Mouse (Mus musculus) CH12.LX (cell line): ENCODE results near the gene Mad1l1. TPM values are rescaled to one million over a fixed set of nuclear protein-coding genes. Genes with fewer than 3 reads are reported as not detected.

ENCODE experiments used
- DNase-seq: peaks from one replicate; pipeline ENCODE4 v3.0.0-alpha.2; 2013; ENCODE audit errors: extremely low read depth
- H3K27ac ChIP-seq: 2 replicates; pipeline ENCODE4 v1.5.1; 2012; ENCODE audit warnings: low read depth, mild to moderate bottlenecking, control low read depth, moderate library complexity; ENCODE audit not compliant: insufficient read depth
- H3K27me3 ChIP-seq: replicated peaks from 2 replicates; pipeline ENCODE3; 2012; ENCODE audit warnings: inconsistent platforms
- H3K36me3 ChIP-seq, 2 experiments: replicated peaks in 1 of 2; 2 replicates each; pipeline versions ENCODE3 to v1.6.1; 2012; ENCODE audit warnings: inconsistent platforms in 1 of 2, low read length in 1 of 2, mild to moderate bottlenecking in 1 of 2, mixed read lengths in 1 of 2, moderate library complexity in 1 of 2; ENCODE audit not compliant: control insufficient read depth in 1 of 2, insufficient read depth in 1 of 2
- H3K4me1 ChIP-seq, 2 experiments: 2 replicates each; pipeline ENCODE4 v1.6.1; 2012; ENCODE audit warnings: inconsistent platforms in 1 of 2, moderate library complexity in 1 of 2; ENCODE audit not compliant: insufficient read depth in 2 of 2, control insufficient read depth in 1 of 2
- H3K4me2 ChIP-seq: 2 replicates; pipeline ENCODE4 v1.6.1; 2012; ENCODE audit warnings: low read depth, mild to moderate bottlenecking, control low read depth; ENCODE audit not compliant: poor library complexity, insufficient read depth, severe bottlenecking
- H3K4me3 ChIP-seq, 3 experiments: fragments of 150-350 bp in 1 of 3; sonication (generic) in 1 of 3; replicated peaks in 1 of 3; 2 replicates each; pipeline versions ENCODE3 to v1.5.1; 2011 to 2012; ENCODE audit warnings: low read depth in 2 of 3, low read length in 2 of 3, mild to moderate bottlenecking in 2 of 3, moderate library complexity in 2 of 3, control low read depth in 1 of 3, improper control_type of control experiment in 1 of 3, inconsistent platforms in 1 of 3, mixed read lengths in 1 of 3; ENCODE audit not compliant: poor library complexity in 1 of 3
- H3K79me2 ChIP-seq: replicated peaks from 2 replicates; pipeline ENCODE4 v1.6.1; 2012; ENCODE audit warnings: mild to moderate bottlenecking, moderate library complexity; ENCODE audit not compliant: control insufficient read depth, poor library complexity, insufficient read depth, severe bottlenecking; ENCODE audit errors: extremely low read depth
- H3K9ac ChIP-seq: 2 replicates; pipeline ENCODE4 v1.6.1; 2012; ENCODE audit warnings: low read depth, mild to moderate bottlenecking, control low read depth, moderate library complexity; ENCODE audit not compliant: insufficient read depth
- H3K9me3 ChIP-seq: replicated peaks from 2 replicates; pipeline ENCODE3; 2012; ENCODE audit warnings: low read length, inconsistent platforms, mixed read lengths
- CTCF ChIP-seq, 2 experiments: IDR thresholded peaks in 1 of 2; conservative IDR thresholded peaks in 1 of 2; 2 replicates each; pipeline ENCODE4 v1.5.1; 2011 to 2012; ENCODE audit warnings: low read depth in 2 of 2, low read length in 2 of 2, improper control_type of control experiment in 1 of 2, inconsistent platforms in 1 of 2, mild to moderate bottlenecking in 1 of 2, moderate library complexity in 1 of 2
- HCFC1 ChIP-seq: IDR thresholded peaks from 2 replicates; pipeline ENCODE4 v1.6.1; 2012; ENCODE audit warnings: low read depth, mild to moderate bottlenecking, inconsistent platforms, low read length, improper control_type of control experiment
- JUN ChIP-seq: IDR thresholded peaks from 2 replicates; pipeline ENCODE4 v1.6.1; 2011; ENCODE audit warnings: low read depth, mild to moderate bottlenecking, low read length, improper control_type of control experiment, moderate library complexity; ENCODE audit not compliant: insufficient read depth
- MEF2A ChIP-seq: IDR thresholded peaks from 2 replicates; pipeline ENCODE4 v1.6.1; 2014; ENCODE audit warnings: low read depth, mild to moderate bottlenecking, inconsistent platforms, low read length, improper control_type of control experiment, borderline replicate concordance
- NRF1 ChIP-seq: IDR thresholded peaks from 2 replicates; pipeline ENCODE4 v1.6.1; 2014; ENCODE audit warnings: low read depth, mild to moderate bottlenecking, inconsistent platforms, low read length, improper control_type of control experiment, moderate library complexity
- POLR2A ChIP-seq: IDR thresholded peaks from 2 replicates; pipeline ENCODE4 v1.6.1; 2011; ENCODE audit warnings: low read depth, mild to moderate bottlenecking, improper control_type of control experiment, low read length
- RCOR1 ChIP-seq: conservative IDR thresholded peaks from 2 replicates; pipeline ENCODE4 v1.6.1; 2012; ENCODE audit warnings: low read depth, mild to moderate bottlenecking, inconsistent platforms, low read length, improper control_type of control experiment
- SIN3A ChIP-seq: IDR thresholded peaks from 2 replicates; pipeline ENCODE4 v1.6.1; 2012; ENCODE audit warnings: low read length, improper control_type of control experiment, inconsistent platforms
- USF2 ChIP-seq: conservative IDR thresholded peaks from 2 replicates; pipeline ENCODE4 v1.6.1; 2011; ENCODE audit warnings: low read depth, low read length, improper control_type of control experiment
- dilution Hi-C: fragments of 300-500 bp; cut with MboI; formaldehyde crosslinking; loops from 2 replicates; pipeline ENCODE4 v1.14.3; 2020; ENCODE audit warnings: low sequenced_read_pairs; ENCODE audit not compliant: extremely low pct_unique_long_range_greater_than_20kb, extremely low pct_ligation_motif_present
- in situ Hi-C: fragments of 300-500 bp; cut with MboI; formaldehyde crosslinking; loops from 3 replicates; pipeline ENCODE4 v1.14.3; 2019; ENCODE audit warnings: low sequenced_read_pairs, low pct_ligation_motif_present, low pct_unique_long_range_greater_than_20kb, mixed read lengths
- polyA plus RNA-seq: library from polyadenylated mRNA; unstranded; fragments of >175 nt; gene quantifications from 2 replicates; pipeline ENCODE4 v1.2.1, GENCODE M21; 2012; ENCODE audit warnings: low read depth; ENCODE audit not compliant: insufficient read length
- total RNA-seq, 2 experiments: library from RNA; depleted of rRNA; stranded (reverse); fragments of 300-350 nt in 1 of 2; fragments of >200 nt in 1 of 2; gene quantifications; 2 replicates each; pipeline ENCODE4 v1.2.3; 2012 to 2014

Gene Mad1l1
- total and polyA plus RNA-seq, 3 experiments, result 24.8 to 45.6 (median 28.9) TPM

GRCm38 (mm10) chr5:140284761-140285160 is 36.6 kb downstream of the Mad1l1 start:
- H3K79me2 ChIP-seq, result no peaks in the 10 kb centered on the region
- TF ChIP-seq USF2, result no peak
- no peak for TF ChIP-seq RCOR1
- no peak for TF ChIP-seq NRF1
- TF ChIP-seq SIN3A, result no peak
- H3K27ac ChIP-seq, result no peak overlapping the region
- in situ Hi-C loops, result loop anchor here (25.0 kb wide), 1 partner anchor 447 kb away; the partner anchor contains the start of genes Gm26938 and Psmg3
- H3K9me3 ChIP-seq, result no peaks in the 10 kb centered on the region
- H3K4me3 ChIP-seq, result no peak overlapping the region
- H3K9ac ChIP-seq, result no peak overlapping the region
- no peaks in the 10 kb centered on the region for H3K27me3 ChIP-seq
- DNase-seq, result no peak
- H3K36me3 ChIP-seq, result peaks cover 18 to 90% of the 10 kb centered on the region in 2 experiments
- dilution Hi-C loops, result no loop called here
- H3K4me1 ChIP-seq, result no peaks in the 10 kb centered on the region
- H3K4me2 ChIP-seq, result no peak overlapping the region

- Histone ChIP-seq H3K4me1 (no peaks in the 10 kb centered on the region), H3K9ac (no peak overlapping the region), H3K4me2 (no peak overlapping the region)
- no peak for DNase-seq
- in situ Hi-C loops, result loop anchor here (25.0 kb wide), 1 partner anchor 447 kb away; the partner anchor contains the start of genes Gm26938 and Psmg3
- TF ChIP-seq HCFC1 (no peak), CTCF (conservative IDR thresholded peaks at IDR 0.05 in 1 of 2, IDR thresholded peaks at IDR 0.05 in 1 of 2; ENCODE audit: low read depth in 2 of 2, low read length in 2 of 2) (no peak), MEF2A (no peak)
- TF ChIP-seq, all 38 proteins: peak for 0
- H3K36me3 ChIP-seq, result peaks cover 14 to 89% of the 10 kb centered on the region in 2 experiments
- no peak overlapping the region for H3K27ac ChIP-seq
- no peaks in the 10 kb centered on the region for H3K9me3 ChIP-seq
- no peaks in the 10 kb centered on the region for H3K27me3 ChIP-seq
- H3K79me2 ChIP-seq, result no peaks in the 10 kb centered on the region
- dilution Hi-C loops, result no loop called here
- no peak overlapping the region for H3K4me3 ChIP-seq
These were observed 37.3 kb downstream of the Mad1l1 start for GRCm38 (mm10) chr5:140284011-140284410.

GRCm38 (mm10) chr5:140282900-140283299 is 38.5 kb downstream of the Mad1l1 start:
- in situ Hi-C loops, result loop anchor here (25.0 kb wide), 1 partner anchor 446 kb away; the partner anchor contains the start of genes Gm26938 and Psmg3
- TF ChIP-seq POLR2A (no peak), JUN (no peak)

More at GRCm38 (mm10) chr5:140282900-140283299, 38.5 kb downstream of the Mad1l1 start:
- Histone ChIP-seq H3K9ac (no peak overlapping the region), H3K79me2 (no peaks in the 10 kb centered on the region), H3K9me3 (no peaks in the 10 kb centered on the region), H3K4me2 (no peak overlapping the region), H3K36me3 (peaks cover 13 to 88% of the 10 kb centered on the region in 2 experiments), H3K4me1 (no peaks in the 10 kb centered on the region), H3K4me3 (no peak overlapping the region), H3K27me3 (no peaks in the 10 kb centered on the region), H3K27ac (no peak overlapping the region)
- no peak for DNase-seq
- dilution Hi-C loops, result no loop called here
